Mouse (Mus musculus) cerebellum, adult 2 months (tissue): ENCODE measurements around the gene AI837181.

Experiments
- CTCF ChIP-seq: fragments of 200-500 bp; IDR thresholded peaks from 2 replicates; pipeline ENCODE4 v1.5.1; 2011; ENCODE audit warnings: low read depth, mild to moderate bottlenecking, control low read depth, low read length, moderate library complexity, borderline replicate concordance; ENCODE audit not compliant: insufficient read depth
- POLR2A ChIP-seq: fragments of 200-500 bp; IDR thresholded peaks from 2 replicates; pipeline ENCODE4 v1.6.1; 2011; ENCODE audit warnings: low read length, control low read depth, borderline replicate concordance; ENCODE audit not compliant: insufficient read depth

- TF ChIP-seq POLR2A, result no peak
- no peak for TF ChIP-seq CTCF
These were observed 5.3 kb upstream of the AI837181 start for GRCm38 (mm10) chr19:5419630-5420029.
